Mouse (Mus musculus): Measurements from ENCODE around the gene Chn2.

Chn2 gene

GRCm38 (mm10) chr6:54120889-54121288 lies 81.5 kb downstream of the Chn2 start:
- no peak for DNase-seq

- DNase-seq = no peak
Observed at GRCm38 (mm10) chr6:54124519-54124918, 85.2 kb downstream of the Chn2 start.

- no peak for DNase-seq
Observed at GRCm38 (mm10) chr6:54125536-54125935, 86.2 kb downstream of the Chn2 start.

- DNase-seq = no peak
Observed at GRCm38 (mm10) chr6:54126225-54126992, 87.1 kb downstream of the Chn2 start.

- no peak for DNase-seq
Observed at GRCm38 (mm10) chr6:54126993-54127697, 87.8 kb downstream of the Chn2 start.

DNA sequence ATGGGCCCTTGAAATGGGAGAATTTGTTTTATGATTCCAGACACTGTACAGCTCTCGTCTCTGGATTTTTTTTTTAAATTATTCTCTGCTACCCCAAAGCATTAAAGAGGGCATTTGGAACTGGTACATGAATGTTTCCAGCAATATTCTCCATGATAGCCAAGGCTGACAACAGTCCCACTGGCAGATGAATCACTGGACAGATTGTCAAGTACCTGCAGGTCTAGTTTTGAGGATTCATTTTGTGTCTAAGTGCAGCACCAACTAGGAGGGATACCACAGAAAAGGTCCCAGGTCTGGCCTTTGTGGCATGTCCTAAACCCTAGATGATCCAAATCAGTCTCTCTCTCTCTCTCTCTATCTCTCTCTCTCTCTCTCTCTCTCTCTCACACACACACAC lies 89.3 kb downstream of the Chn2 start:
- no peak for DNase-seq

DNA sequence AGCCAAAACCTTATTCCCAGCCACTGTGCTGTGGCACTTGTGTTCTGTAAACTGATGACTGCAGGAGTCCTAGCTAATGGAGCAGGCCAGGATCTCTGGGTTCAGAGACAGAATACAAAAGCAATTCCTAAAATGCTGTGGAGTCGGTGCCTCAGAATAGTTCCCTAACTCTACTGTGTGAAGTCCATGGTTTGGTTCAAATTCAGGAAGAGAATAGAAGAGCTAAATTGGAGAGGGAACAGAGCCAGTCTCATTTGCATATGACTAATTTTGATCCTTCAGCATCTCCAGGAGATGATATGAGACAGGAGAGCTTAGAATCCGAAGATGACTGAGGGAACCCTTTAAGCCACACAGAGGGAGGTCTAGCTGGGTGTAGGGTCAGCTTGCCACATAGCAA lies 90.2 kb downstream of the Chn2 start:
- no peak for DNase-seq

DNA sequence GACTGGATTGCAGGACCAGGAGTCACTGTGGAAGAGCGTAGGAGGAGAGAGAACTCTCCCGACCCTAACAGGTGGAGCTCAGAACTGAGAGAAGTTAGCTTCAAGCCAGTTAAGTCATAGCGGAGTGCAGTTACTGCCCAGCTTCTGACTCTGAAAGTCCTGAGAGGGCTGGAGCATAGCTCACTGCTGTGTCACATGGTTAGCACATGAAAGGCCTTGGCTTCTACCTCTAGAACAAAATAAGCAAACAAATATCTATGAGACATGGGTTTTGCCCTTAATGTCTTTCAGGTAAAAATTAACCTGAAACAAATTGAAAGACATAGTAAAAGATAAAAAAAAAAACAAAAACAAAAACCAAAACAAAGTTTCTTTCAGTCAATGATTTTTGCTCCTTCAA lies 91.5 kb downstream of the Chn2 start:
- DNase-seq = no peak

GRCm38 (mm10) chr6:54132576-54132975 lies 93.2 kb downstream of the Chn2 start:
- no peak for DNase-seq

DNA sequence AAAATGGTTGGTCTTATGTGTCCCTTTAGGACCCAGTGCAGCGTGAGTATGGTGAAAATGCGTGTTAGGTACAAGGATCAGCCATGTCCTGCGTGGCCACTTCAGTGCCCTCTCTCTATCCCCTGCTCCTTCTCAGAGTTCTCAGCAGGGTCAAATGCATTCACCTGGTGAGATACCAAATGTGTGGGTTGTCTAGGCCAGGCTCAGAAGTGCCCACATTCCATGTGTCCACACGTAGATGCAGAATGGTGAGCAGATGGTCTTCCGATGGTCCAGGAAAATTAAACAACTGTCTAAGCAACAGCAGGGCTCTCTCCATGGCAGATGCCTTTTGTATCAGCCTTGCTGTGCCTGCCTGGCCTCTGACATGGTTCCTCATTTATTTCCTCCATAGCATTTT lies 93.9 kb downstream of the Chn2 start:
- DNase-seq = no peak

GRCm38 (mm10) chr6:54138157-54138556 lies 98.8 kb downstream of the Chn2 start:
- DNase-seq = no peak

DNA sequence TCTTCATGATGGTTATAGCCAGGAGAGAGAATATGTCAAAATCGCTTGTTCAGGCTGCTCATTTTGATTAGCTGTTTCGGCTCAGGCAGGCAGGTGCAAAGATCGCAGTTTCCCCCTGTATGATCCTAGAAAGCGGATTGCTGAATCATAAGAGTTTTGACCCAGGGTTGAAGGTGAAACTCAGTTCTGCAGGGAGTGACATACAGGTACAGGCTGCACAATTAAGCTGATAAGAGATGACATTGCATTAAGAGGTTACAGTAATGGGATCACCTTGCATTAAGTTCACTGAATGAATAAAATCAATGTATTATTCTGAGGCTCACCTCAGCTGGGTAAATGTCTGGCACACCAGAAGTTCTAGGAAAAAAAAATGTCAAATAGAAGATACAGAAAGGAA lies 101.1 kb downstream of the Chn2 start:
- DNase-seq = no peak

GRCm38 (mm10) chr6:54141165-54141564 lies 101.8 kb downstream of the Chn2 start:
- DNase-seq = no peak

GRCm38 (mm10) chr6:54142848-54143651 lies 103.7 kb downstream of the Chn2 start:
- no peak for DNase-seq

DNA sequence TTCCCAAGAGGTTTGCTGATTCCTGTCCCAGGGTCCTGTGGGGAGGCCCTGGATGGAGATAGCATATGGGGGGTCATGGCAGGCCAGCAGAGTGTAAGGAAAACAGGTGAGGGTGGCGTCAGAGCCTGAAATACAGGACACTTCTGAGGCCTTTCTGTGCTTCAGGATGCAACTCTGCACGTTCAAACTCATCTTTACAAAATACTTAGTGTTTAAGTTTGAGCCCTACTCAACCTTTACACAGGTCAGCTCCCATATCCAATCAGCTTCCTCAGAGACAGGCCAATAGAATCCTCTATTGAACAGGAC lies 104.3 kb downstream of the Chn2 start:
- no peak for DNase-seq

GRCm38 (mm10) chr6:54148844-54149526 lies 109.6 kb downstream of the Chn2 start:
- no peak for DNase-seq

DNA sequence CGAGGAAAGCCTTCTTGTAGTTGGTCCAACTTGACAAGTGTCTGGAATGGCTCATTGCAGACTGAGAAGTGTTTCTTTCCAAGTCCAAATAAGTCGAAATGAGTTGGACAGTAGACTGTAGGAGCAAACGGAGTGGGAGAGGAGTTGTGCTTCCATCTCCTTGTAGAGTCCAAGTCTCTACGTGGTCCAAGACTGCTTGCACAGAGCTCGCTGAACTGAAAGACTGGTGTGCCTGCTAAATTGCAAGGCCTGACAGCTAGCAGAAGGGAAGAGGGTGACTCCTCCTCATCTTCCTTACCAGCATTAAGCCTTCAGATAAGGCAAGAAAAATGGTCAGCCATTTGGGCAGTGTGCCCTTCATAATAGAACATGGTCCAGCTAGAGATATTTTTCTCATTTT lies 111.5 kb downstream of the Chn2 start:
- no peak for DNase-seq

- DNase-seq = no peak
Observed at GRCm38 (mm10) chr6:54151443-54152241, 112.3 kb downstream of the Chn2 start.

GRCm38 (mm10) chr6:54157097-54157496 lies 117.7 kb downstream of the Chn2 start:
- DNase-seq = no peak

GRCm38 (mm10) chr6:54158317-54158716 lies 119.0 kb downstream of the Chn2 start:
- no peak for DNase-seq

- no peak for DNase-seq
Observed at GRCm38 (mm10) chr6:54160677-54161076, 121.3 kb downstream of the Chn2 start.

DNA sequence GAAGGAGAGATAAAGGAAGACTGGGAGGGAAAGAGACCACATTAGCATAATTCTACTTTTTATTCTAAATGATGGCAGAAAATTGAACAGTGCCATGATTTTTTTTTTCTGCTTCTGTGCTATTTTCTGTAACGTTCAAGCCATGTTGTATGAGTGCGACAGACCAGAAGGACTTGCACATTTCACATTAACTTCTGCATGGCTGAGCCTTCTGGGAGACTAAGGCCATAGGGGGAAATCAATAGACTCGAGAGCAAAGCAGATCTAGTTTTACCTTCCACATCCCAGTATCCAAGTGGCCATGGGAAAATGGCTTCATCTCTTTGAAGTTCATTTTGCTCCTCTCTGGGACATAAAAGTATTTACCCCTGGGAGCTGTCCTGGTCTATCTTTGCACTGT lies 121.9 kb downstream of the Chn2 start:
- DNase-seq = no peak
